Mouse (Mus musculus): ENCODE measurements around the gene Nat8.

DNA sequence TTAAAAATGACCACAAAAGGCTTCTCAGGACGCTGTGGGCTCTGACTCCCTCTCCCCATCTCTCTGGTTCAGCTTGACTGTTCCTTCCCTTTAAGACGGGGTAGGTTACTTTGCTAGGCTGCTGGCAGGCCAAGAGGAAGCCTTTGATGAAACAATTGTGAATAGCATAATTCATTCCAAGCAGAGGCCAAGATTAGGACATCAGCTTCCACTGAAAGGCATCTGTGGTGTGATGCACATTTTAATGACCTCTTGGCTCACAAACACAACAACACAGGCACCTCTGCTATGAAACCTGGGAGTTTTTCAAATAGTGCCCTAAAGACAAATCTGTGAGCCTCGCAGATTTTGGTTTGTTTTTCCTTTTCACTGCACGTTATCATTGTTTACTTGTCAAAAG is 8.1 kb upstream of the Nat8 start:
- TF ChIP-seq POLR2A (IDR thresholded peaks at IDR 0.05; ENCODE audit: low read depth, low read length) (no peak), CTCF (conservative IDR thresholded peaks at IDR 0.05; ENCODE audit: insufficient read depth, insufficient read length, low read depth, low read length) (no peak)
